Mouse (Mus musculus): ENCODE data around the gene Rpl34. TPM values are rescaled to one million over a fixed set of nuclear protein-coding genes. Genes with fewer than 3 reads are reported as not detected.

The Rpl34 gene
- polyA plus RNA-seq, 1 experiment from 2014 or later, result 770 TPM

DNA sequence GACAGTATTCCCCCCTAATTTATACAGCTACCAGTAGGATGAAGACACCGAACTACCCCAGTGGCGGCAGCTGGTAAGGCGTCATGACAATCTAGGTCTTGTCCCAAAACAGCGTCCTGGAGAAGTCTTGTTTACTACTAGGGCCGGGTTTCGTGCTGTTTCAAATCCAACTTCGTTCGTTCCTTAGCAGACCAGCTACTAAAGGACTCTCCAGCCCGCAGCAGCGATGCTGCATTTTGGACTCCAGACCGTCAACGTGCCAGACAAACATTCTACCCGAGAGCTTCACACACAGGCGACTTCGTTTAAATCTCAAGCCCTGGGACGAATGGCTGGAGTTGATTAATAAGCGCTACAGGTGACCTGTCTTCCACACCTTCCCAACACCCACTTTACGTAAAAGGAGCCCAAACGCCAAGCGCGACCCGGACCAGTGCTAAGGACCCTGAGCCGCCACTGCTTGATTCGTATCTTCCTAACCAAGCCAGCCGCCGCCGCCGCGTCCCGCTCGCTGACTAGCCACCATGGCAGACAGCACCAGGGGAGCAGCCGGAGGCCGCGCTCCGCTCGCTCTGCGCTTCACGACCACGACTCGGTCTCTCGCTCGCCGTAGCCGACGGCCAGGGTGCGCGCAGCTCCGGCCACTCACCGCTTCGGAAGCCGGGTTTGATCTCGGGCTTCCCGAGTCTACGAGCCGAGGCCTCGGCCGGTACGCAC, 568 bp downstream of the Rpl34 start:
- H3K4me3 ChIP-seq, result peak overlapping the region; percentile 99
- no peak; the same call in 1 of the 2 replicates for ATAC-seq
- H3K36me3 ChIP-seq (ENCODE audit: poor library complexity, severe bottlenecking), result peaks cover 40% of the 10 kb centered on the region
- H3K9ac ChIP-seq, result peak overlapping the region; percentile 98
- WGBS, result under 1% methylated on average over 58 of the region's 58 CpGs
- peaks cover 23% of the 10 kb centered on the region for H3K4me1 ChIP-seq
- peak overlapping the region; percentile 89 for H3K27ac ChIP-seq
- H3K9me3 ChIP-seq (replicated peaks), result no peaks in the 10 kb centered on the region
- peak overlapping the region; percentile 81 for H3K4me2 ChIP-seq
- no peaks in the 10 kb centered on the region for H3K27me3 ChIP-seq

GRCm38 (mm10) chr3:130727676-130728075, 2.5 kb downstream of the Rpl34 start:
- no peak for ATAC-seq
- Histone ChIP-seq H3K27ac (no peak overlapping the region), H3K4me2 (no peak overlapping the region), H3K27me3 (no peaks in the 10 kb centered on the region), H3K4me3 (no peak overlapping the region), H3K36me3 (ENCODE audit: poor library complexity, severe bottlenecking) (peaks cover 48% of the 10 kb centered on the region), H3K9ac (no peak overlapping the region), H3K9me3 (replicated peaks) (no peaks in the 10 kb centered on the region), H3K4me1 (peaks cover 23% of the 10 kb centered on the region)
- WGBS, result 89% methylated on average over 4 of the region's 4 CpGs

- 96% methylated on average over 1 of the region's 1 CpGs for WGBS
- H3K36me3 ChIP-seq (ENCODE audit: poor library complexity, severe bottlenecking), result peaks cover 48% of the 10 kb centered on the region
- H3K4me1 ChIP-seq, result peaks cover 23% of the 10 kb centered on the region
- H3K27me3 ChIP-seq, result no peaks in the 10 kb centered on the region
- no peak overlapping the region for H3K9ac ChIP-seq
- no peak overlapping the region for H3K4me3 ChIP-seq
- H3K27ac ChIP-seq, result no peak overlapping the region
- no peaks in the 10 kb centered on the region for H3K9me3 ChIP-seq (replicated peaks)
- no peak for ATAC-seq
- H3K4me2 ChIP-seq, result no peak overlapping the region
Observed at GRCm38 (mm10) chr3:130727036-130727435, 3.2 kb downstream of the Rpl34 start.

- ATAC-seq, result no peak
- Histone ChIP-seq H3K27ac (no peak overlapping the region), H3K4me1 (peaks cover 18% of the 10 kb centered on the region), H3K36me3 (ENCODE audit: poor library complexity, severe bottlenecking) (peaks cover 48% of the 10 kb centered on the region), H3K27me3 (no peaks in the 10 kb centered on the region), H3K4me3 (no peak overlapping the region), H3K9me3 (replicated peaks) (no peaks in the 10 kb centered on the region), H3K4me2 (no peak overlapping the region), H3K9ac (no peak overlapping the region)
- 72% methylated on average over 2 of the region's 2 CpGs for WGBS
Observed at GRCm38 (mm10) chr3:130725718-130726117, 4.5 kb downstream of the Rpl34 start.

DNA sequence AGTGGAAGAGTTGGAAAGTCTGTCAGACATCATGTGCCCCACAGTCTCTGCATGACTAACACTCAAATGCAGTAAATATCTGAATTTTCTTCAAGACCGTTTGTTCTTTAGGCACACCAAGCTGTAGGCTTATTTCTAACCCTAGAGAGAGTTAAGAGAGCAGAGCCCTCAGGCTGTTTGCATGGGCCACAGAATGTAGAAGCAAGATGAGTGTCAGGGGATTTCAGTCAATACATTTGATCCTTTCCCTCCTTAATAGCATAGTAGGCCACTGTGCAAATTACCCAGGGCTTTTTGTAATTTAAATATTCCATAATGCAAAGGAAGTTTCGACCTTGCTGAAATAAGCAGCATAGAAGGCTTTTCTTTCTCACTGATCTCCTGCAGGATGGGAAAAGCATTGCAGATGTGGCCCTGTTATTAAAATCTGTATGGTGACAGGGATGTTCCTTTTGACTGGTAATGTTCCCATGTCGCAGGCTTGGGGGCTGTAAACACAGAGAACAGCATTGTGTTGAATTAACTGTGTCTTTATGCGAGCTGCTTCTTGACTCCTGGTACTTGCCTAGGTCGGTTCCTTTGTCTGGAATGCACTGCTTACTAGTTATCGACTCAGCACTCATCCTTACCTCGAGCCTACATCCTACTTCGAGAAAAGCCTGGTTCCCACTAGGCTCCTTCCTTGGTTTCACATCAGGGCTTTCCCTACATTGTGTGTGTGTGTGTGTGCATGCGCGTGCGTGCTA, 7.3 kb downstream of the Rpl34 start:
- H3K27me3 ChIP-seq, result no peaks in the 10 kb centered on the region
- H3K27ac ChIP-seq, result no peak overlapping the region
- H3K4me2 ChIP-seq, result no peak overlapping the region
- no peaks in the 10 kb centered on the region for H3K9me3 ChIP-seq (replicated peaks)
- peaks cover 38% of the 10 kb centered on the region for H3K36me3 ChIP-seq (ENCODE audit: poor library complexity, severe bottlenecking)
- WGBS, result 77% methylated on average over 11 of the region's 11 CpGs
- no peak overlapping the region for H3K9ac ChIP-seq
- no peak for ATAC-seq
- H3K4me1 ChIP-seq, result peaks cover 1% of the 10 kb centered on the region; the same call in 1 of the 2 replicates
- H3K4me3 ChIP-seq, result no peak overlapping the region

- Histone ChIP-seq H3K27ac (no peak overlapping the region), H3K4me1 (no peaks in the 10 kb centered on the region), H3K36me3 (ENCODE audit: poor library complexity, severe bottlenecking) (peaks cover 11% of the 10 kb centered on the region), H3K4me2 (no peak overlapping the region), H3K9me3 (replicated peaks) (no peaks in the 10 kb centered on the region), H3K9ac (no peak overlapping the region), H3K4me3 (no peak overlapping the region), H3K27me3 (no peaks in the 10 kb centered on the region)
- ATAC-seq, result no peak
- WGBS, result 88% methylated on average over 4 of the region's 4 CpGs
Observed at GRCm38 (mm10) chr3:130720225-130720624, 10.0 kb downstream of the Rpl34 start.

DNA sequence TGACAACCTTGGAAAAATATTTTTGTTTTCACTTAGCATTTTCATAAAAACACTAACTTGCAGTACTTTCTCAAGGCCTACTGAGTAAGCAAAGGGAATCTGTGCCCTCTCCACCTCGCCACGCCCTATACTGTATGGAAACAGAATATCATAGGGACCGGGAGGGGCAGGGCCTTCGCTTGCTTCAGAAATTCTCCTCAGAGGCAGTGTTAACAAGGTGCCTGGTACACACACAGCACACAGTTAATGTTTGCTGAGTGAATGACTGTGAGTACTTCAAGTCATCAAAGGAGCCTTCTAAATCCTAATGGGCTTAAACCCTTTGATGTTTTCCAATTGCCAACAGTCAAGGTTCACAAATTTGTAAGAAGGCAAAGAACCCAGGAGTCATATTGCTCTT, 11.3 kb downstream of the Rpl34 start:
- no peak for ATAC-seq
- Histone ChIP-seq H3K4me3 (no peak overlapping the region), H3K27ac (no peak overlapping the region), H3K9ac (no peak overlapping the region), H3K4me2 (no peak overlapping the region), H3K9me3 (replicated peaks) (no peaks in the 10 kb centered on the region), H3K27me3 (no peaks in the 10 kb centered on the region), H3K4me1 (peaks cover 4% of the 10 kb centered on the region; the same call in 1 of the 2 replicates), H3K36me3 (ENCODE audit: poor library complexity, severe bottlenecking) (peaks cover under 1% of the 10 kb centered on the region; the same call in 1 of the 2 replicates)
- WGBS, result 81% methylated on average over 4 of the region's 4 CpGs

- H3K9me3 ChIP-seq (replicated peaks), result no peaks in the 10 kb centered on the region
- no peak overlapping the region for H3K4me3 ChIP-seq
- peaks cover 4% of the 10 kb centered on the region; the same call in 1 of the 2 replicates for H3K4me1 ChIP-seq
- ATAC-seq, result no peak; the same call in 1 of the 2 replicates
- H3K27ac ChIP-seq, result no peak overlapping the region
- H3K9ac ChIP-seq, result no peak overlapping the region
- H3K36me3 ChIP-seq (ENCODE audit: poor library complexity, severe bottlenecking), result no peaks in the 10 kb centered on the region
- H3K27me3 ChIP-seq, result no peaks in the 10 kb centered on the region
- H3K4me2 ChIP-seq, result no peak overlapping the region
- 82% methylated on average over 7 of the region's 7 CpGs for WGBS
Observed at GRCm38 (mm10) chr3:130716555-130716954, 13.6 kb downstream of the Rpl34 start.

- Histone ChIP-seq H3K9ac (peak overlapping the region; percentile 39; the same call in 1 of the 2 replicates), H3K27ac (no peak overlapping the region), H3K4me1 (peaks cover 6% of the 10 kb centered on the region), H3K36me3 (ENCODE audit: poor library complexity, severe bottlenecking) (no peaks in the 10 kb centered on the region), H3K9me3 (replicated peaks) (no peaks in the 10 kb centered on the region), H3K4me2 (peak overlapping the region; percentile 55), H3K4me3 (peak overlapping the region; percentile 32), H3K27me3 (no peaks in the 10 kb centered on the region)
- 23% methylated on average over 22 of the region's 22 CpGs for WGBS
- ATAC-seq, result peak; percentile 52
Observed at GRCm38 (mm10) chr3:130714775-130715568, 15.2 kb downstream of the Rpl34 start.

DNA sequence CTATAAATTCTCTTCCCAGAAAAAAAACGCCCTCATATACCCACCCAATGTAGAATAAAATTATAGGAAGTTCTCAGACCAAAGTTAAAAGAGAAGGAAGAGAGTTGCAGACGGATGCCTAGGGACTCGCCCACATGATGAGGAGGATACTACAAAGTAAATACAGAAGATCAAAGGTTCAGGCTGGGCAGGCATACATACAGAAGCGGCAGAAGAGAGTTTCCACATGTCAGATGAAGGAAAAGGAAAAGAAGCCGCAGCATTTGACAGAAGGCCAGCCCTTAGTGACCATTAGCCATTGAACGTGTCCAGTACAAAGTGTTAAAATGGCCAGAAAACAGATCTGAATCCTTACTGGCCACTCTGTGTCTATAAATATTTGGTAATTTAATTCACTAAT, 17.3 kb downstream of the Rpl34 start:
- Histone ChIP-seq H3K36me3 (ENCODE audit: poor library complexity, severe bottlenecking) (no peaks in the 10 kb centered on the region), H3K4me1 (peaks cover 16% of the 10 kb centered on the region), H3K4me2 (no peak overlapping the region), H3K9me3 (replicated peaks) (no peaks in the 10 kb centered on the region), H3K27ac (no peak overlapping the region), H3K9ac (no peak overlapping the region), H3K27me3 (no peaks in the 10 kb centered on the region), H3K4me3 (no peak overlapping the region)
- 76% methylated on average over 6 of the region's 6 CpGs for WGBS
- ATAC-seq, result no peak

DNA sequence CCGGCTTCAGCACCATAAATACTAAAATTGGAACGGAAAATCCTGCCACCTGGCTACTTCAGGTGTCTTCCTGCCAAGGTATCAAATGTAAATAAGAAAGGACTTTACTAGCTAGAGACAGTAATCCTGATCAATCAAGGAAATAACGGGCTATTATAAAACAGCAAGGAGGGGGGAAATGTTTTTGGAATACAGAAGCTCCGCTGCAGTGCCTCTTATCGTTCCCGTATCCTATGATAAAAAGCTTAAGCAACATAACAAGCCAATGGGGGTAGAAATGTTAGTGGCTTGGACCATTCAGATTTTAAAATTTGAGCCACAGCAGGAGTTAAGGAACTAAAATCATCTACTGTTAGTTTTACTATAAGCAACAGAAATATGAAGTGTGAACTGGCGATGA, 20.1 kb downstream of the Rpl34 start:
- Histone ChIP-seq H3K4me2 (peak overlapping the region; percentile 87), H3K9me3 (replicated peaks) (no peaks in the 10 kb centered on the region), H3K27ac (no peak overlapping the region), H3K4me3 (peak overlapping the region; percentile 80), H3K27me3 (no peaks in the 10 kb centered on the region), H3K36me3 (ENCODE audit: poor library complexity, severe bottlenecking) (no peaks in the 10 kb centered on the region; the same call in 1 of the 2 replicates), H3K4me1 (peaks cover 28% of the 10 kb centered on the region), H3K9ac (no peak overlapping the region)
- WGBS, result 53% methylated on average over 7 of the region's 7 CpGs
- ATAC-seq, result no peak

Data from forebrain, embryonic 13.5 days (tissue).